Mouse (Mus musculus): ENCODE measurements around the gene Zbtb38. TPM values are rescaled to one million over a fixed set of nuclear protein-coding genes. Genes with fewer than 3 reads are reported as not detected.

Zbtb38 gene
- polyA plus RNA-seq, 1 experiment from 2014 or later: 20.5 TPM

DNA sequence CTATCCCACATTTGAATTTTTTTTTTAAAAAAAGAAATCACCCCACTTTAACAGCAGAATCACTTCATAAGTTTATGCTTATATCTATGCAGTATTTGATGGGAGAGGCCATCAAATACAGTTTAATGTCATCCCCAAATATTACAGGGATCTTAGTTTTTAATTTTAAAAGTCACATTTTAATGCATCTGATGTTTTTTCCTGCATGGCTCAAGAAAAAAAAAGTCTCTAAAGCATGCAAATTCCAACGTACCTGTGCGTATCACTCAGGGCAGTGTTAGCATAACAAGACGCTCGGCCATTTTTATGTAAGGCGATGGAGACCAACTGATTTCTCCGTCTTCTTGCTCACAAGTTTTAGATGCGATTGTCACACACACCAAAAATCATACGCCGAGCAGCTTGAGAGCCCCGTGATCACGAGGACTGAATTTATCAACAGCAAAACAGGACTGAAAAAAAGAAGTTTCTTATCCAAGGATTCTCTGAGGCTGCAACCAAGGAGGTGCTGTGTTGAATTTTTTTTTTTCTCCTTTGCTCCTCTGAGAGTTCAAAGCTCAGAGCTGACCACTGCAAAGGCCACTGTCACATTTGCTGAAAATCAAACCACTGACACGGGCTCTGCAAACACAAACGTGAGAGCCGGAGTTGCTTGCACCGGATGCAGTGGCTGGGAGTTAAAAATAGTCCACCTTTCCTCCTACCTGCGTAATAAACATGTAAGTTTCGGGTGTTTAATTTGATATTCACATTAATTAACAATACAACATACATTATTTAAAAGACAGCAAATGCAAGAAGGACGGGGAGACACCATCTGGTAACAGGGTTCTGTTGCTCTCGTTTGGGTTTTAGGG, 21.4 kb downstream of the Zbtb38 start:
- H3K4me1 ChIP-seq (ENCODE audit: control insufficient read depth, insufficient read depth, low read length): peaks cover 3% of the 10 kb centered on the region; the same call in 1 of the 2 replicates
- ATAC-seq (ENCODE audit: low FRiP score, low TSS enrichment): no peak
- H3K4me2 ChIP-seq (replicated peaks; ENCODE audit: low read depth, low read length): no peak overlapping the region

DNA sequence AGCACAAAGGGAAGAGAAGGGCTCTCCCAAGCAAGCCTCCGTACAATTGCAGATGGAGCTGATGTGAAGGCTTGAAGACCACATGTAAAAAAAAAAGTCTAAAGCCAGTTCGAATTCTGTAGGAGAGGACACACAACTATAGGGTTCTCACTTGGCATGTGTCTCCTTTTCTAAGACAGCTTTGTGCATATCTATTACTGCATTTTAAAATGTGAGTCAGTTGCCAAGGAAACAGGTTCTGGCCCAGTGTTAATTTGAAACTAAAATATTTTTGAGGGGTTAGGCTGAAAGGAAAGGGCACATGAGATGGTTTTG, 22.4 kb downstream of the Zbtb38 start:
- no peak overlapping the region for H3K4me3 ChIP-seq (ENCODE audit: low read length)
- ATAC-seq (ENCODE audit: low FRiP score, low TSS enrichment): no peak
- no peaks in the 10 kb centered on the region for H3K36me3 ChIP-seq (ENCODE audit: control insufficient read depth, insufficient read depth, low read length)
- H3K9me3 ChIP-seq (ENCODE audit: control insufficient read depth, low read length): no peaks in the 10 kb centered on the region
- H3K27me3 ChIP-seq (ENCODE audit: control insufficient read depth, insufficient read depth, low read length): no peaks in the 10 kb centered on the region
- H3K9ac ChIP-seq (ENCODE audit: low read depth, low read length): no peak overlapping the region
- no peak overlapping the region for H3K4me2 ChIP-seq (replicated peaks; ENCODE audit: low read depth, low read length)
- H3K27ac ChIP-seq (ENCODE audit: low read depth, low read length): no peak overlapping the region
- H3K4me1 ChIP-seq (ENCODE audit: control insufficient read depth, insufficient read depth, low read length): peaks cover 3% of the 10 kb centered on the region; the same call in 1 of the 2 replicates
- 88% methylated on average over 2 of the region's 2 CpGs for WGBS

More for the DNA sequence above, 21.4 kb downstream of the Zbtb38 start:
- Histone ChIP-seq H3K4me3 (ENCODE audit: low read length) (no peak overlapping the region), H3K27ac (ENCODE audit: low read depth, low read length) (no peak overlapping the region), H3K9me3 (ENCODE audit: control insufficient read depth, low read length) (no peaks in the 10 kb centered on the region), H3K9ac (ENCODE audit: low read depth, low read length) (no peak overlapping the region), H3K36me3 (ENCODE audit: control insufficient read depth, insufficient read depth, low read length) (no peaks in the 10 kb centered on the region), H3K27me3 (ENCODE audit: control insufficient read depth, insufficient read depth, low read length) (no peaks in the 10 kb centered on the region)
- WGBS: 80% methylated on average over 19 of the region's 19 CpGs

DNA sequence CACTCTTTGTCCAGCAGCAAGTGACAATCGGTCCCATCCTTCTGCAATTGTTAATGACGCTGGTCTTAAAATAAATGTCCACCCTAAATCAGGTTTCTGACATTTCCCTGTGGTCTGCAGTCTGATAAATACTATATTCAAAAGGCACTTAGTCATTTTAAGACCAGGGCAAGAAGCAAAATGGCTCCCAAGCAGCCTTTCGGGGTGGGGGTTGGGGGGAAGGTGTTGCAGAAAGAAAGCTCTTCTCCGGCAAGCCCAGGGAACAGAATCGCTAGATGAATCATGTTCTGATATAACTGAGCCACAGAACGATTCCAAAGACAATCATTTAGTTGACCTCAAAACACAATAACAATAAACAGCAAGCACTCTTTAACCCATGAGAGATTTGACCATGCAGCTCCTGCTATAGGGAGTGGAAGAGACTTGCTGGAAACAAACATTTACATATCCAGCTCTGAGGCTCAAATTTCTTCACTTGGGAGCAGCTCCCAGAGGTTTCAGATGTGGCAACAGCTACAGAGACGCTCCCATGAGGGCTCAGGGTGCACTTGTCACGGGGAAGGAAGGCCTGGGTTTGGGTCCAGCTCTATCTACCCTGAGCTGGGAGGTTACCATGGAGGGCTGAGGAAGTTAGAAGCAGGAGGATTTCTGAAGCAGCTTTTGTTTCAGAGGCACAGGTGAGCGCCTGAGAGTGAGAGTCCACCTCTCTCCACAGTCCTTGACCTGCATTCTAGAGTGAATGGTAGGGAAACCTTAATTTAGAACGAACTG, 22.9 kb downstream of the Zbtb38 start:
- H3K27me3 ChIP-seq (ENCODE audit: control insufficient read depth, insufficient read depth, low read length): no peaks in the 10 kb centered on the region
- no peak overlapping the region for H3K27ac ChIP-seq (ENCODE audit: low read depth, low read length)
- no peak overlapping the region for H3K4me2 ChIP-seq (replicated peaks; ENCODE audit: low read depth, low read length)
- no peak overlapping the region for H3K9ac ChIP-seq (ENCODE audit: low read depth, low read length)
- ATAC-seq (ENCODE audit: low FRiP score, low TSS enrichment): no peak
- H3K9me3 ChIP-seq (ENCODE audit: control insufficient read depth, low read length): no peaks in the 10 kb centered on the region
- H3K4me3 ChIP-seq (ENCODE audit: low read length): no peak overlapping the region
- H3K36me3 ChIP-seq (ENCODE audit: control insufficient read depth, insufficient read depth, low read length): no peaks in the 10 kb centered on the region
- 73% methylated on average over 10 of the region's 10 CpGs for WGBS
- H3K4me1 ChIP-seq (ENCODE audit: control insufficient read depth, insufficient read depth, low read length): peaks cover 3% of the 10 kb centered on the region; the same call in 1 of the 2 replicates

DNA sequence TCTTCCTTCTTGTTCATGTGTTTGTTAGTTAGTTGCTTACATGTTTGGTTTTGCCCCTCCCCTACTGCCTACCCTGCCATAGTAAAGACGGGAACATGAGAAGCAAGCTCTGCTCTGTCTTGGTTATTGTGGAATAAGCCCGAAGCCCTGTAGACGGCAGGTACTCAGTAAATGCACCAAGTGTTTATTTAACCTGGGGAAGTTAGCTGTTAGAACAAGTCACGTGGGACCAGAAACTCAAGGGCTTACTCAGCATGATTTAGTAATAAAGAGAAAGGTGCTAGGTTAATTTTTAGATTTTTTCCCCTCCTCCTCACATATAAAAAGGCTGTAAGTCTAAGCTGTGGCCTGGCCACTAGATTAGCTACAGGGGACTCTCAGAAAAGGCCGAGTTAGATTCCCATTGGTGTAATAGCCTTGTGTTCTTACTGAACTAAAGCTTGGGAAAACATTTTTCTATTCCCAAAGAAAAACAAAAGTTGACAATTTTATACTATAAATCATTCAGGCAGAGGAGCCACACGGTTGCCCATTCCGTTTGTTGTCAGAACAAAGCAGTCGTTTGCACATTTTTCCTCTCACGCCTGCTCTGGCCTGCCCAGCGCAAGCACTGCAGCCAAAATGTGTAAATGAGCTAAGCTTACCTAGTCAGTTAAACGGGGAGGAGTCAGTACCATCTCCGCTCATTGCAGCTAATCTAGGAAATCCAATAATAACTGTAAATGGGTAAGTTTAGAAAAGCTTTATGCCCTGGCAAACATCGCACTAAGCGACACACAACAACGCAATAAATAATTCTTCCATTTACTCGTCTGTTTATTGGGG, 24.1 kb downstream of the Zbtb38 start:
- ATAC-seq (ENCODE audit: low FRiP score, low TSS enrichment): no peak
- Histone ChIP-seq H3K4me3 (ENCODE audit: low read length) (no peak overlapping the region), H3K27ac (ENCODE audit: low read depth, low read length) (no peak overlapping the region; the same call in 1 of the 2 replicates), H3K4me1 (ENCODE audit: control insufficient read depth, insufficient read depth, low read length) (peaks cover 3% of the 10 kb centered on the region; the same call in 1 of the 2 replicates), H3K9me3 (ENCODE audit: control insufficient read depth, low read length) (no peaks in the 10 kb centered on the region), H3K27me3 (ENCODE audit: control insufficient read depth, insufficient read depth, low read length) (no peaks in the 10 kb centered on the region), H3K36me3 (ENCODE audit: control insufficient read depth, insufficient read depth, low read length) (no peaks in the 10 kb centered on the region), H3K4me2 (replicated peaks; ENCODE audit: low read depth, low read length) (no peak overlapping the region), H3K9ac (ENCODE audit: low read depth, low read length) (no peak overlapping the region)
- 43% methylated on average over 16 of the region's 16 CpGs for WGBS

DNA sequence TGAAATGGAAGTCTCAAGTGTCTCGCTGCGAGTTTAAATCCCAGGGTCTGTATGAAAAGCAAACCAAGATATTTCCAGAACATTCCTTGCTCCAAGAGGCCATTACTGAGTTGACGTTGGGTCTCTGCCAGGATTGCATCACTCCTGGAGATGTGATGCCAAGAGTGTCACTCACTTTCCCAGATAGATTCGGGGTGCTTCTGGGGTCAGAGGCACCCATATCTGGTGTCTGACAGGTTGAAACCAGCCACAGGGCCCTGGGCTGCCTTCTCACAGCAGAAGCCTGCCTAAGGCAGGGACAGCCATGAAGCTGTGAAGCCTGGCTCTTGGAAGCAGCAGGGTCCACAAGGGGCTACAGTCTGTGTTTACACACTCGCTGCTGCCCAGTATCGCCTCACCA, 24.9 kb downstream of the Zbtb38 start:
- ATAC-seq (ENCODE audit: low FRiP score, low TSS enrichment): peak; percentile 13; the same call in 1 of the 2 replicates
- no peaks in the 10 kb centered on the region for H3K9me3 ChIP-seq (ENCODE audit: control insufficient read depth, low read length)
- H3K36me3 ChIP-seq (ENCODE audit: control insufficient read depth, insufficient read depth, low read length): no peaks in the 10 kb centered on the region
- H3K4me3 ChIP-seq (ENCODE audit: low read length): no peak overlapping the region
- no peak overlapping the region for H3K4me2 ChIP-seq (replicated peaks; ENCODE audit: low read depth, low read length)
- peaks cover 3% of the 10 kb centered on the region; the same call in 1 of the 2 replicates for H3K4me1 ChIP-seq (ENCODE audit: control insufficient read depth, insufficient read depth, low read length)
- H3K27me3 ChIP-seq (ENCODE audit: control insufficient read depth, insufficient read depth, low read length): no peaks in the 10 kb centered on the region
- no peak overlapping the region for H3K9ac ChIP-seq (ENCODE audit: low read depth, low read length)
- WGBS: 79% methylated on average over 6 of the region's 6 CpGs
- no peak overlapping the region; the same call in 1 of the 2 replicates for H3K27ac ChIP-seq (ENCODE audit: low read depth, low read length)

DNA sequence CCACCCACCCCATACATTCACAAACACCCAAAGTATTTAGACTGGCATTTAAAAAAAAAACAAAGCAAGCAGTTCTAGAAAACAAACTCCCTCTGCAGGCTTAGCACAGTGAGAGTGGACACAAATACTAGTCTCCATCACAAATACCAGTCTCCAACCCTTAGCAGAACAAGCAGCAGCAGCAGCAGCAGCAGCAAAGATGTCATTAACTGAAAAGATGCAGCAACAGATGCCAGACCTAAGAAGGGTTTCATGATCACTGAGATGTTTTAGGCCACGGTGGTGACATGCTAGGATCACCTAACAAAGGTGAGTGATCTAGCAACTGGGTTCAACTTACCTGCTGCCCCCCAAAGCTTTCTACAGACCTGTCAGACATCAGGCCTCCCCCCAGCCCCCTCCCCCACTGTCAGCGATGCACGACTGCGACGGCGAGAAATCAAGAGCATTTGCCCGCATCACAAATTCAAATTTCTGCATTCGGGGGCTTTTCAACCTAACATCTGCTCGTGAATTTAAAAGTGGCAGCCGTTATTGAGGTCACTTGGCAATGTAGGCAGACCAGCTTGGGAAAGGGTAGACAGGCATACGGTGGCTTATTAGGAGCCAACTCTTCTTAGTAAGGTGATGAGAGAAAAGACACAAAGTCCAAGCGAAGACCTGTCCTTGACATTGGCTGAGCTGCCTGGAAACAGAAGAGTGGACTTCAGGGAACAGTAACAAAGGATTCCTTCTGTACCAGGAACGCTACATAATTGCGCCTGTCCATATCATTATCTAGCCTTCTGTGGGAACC, 26.1 kb downstream of the Zbtb38 start:
- Histone ChIP-seq H3K9ac (ENCODE audit: low read depth, low read length) (no peak overlapping the region), H3K4me3 (ENCODE audit: low read length) (no peak overlapping the region), H3K4me2 (replicated peaks; ENCODE audit: low read depth, low read length) (no peak overlapping the region), H3K4me1 (ENCODE audit: control insufficient read depth, insufficient read depth, low read length) (peaks cover 3% of the 10 kb centered on the region; the same call in 1 of the 2 replicates), H3K27ac (ENCODE audit: low read depth, low read length) (no peak overlapping the region), H3K9me3 (ENCODE audit: control insufficient read depth, low read length) (no peaks in the 10 kb centered on the region), H3K27me3 (ENCODE audit: control insufficient read depth, insufficient read depth, low read length) (no peaks in the 10 kb centered on the region), H3K36me3 (ENCODE audit: control insufficient read depth, insufficient read depth, low read length) (no peaks in the 10 kb centered on the region)
- ATAC-seq (ENCODE audit: low FRiP score, low TSS enrichment): no peak
- WGBS: 76% methylated on average over 14 of the region's 14 CpGs

DNA sequence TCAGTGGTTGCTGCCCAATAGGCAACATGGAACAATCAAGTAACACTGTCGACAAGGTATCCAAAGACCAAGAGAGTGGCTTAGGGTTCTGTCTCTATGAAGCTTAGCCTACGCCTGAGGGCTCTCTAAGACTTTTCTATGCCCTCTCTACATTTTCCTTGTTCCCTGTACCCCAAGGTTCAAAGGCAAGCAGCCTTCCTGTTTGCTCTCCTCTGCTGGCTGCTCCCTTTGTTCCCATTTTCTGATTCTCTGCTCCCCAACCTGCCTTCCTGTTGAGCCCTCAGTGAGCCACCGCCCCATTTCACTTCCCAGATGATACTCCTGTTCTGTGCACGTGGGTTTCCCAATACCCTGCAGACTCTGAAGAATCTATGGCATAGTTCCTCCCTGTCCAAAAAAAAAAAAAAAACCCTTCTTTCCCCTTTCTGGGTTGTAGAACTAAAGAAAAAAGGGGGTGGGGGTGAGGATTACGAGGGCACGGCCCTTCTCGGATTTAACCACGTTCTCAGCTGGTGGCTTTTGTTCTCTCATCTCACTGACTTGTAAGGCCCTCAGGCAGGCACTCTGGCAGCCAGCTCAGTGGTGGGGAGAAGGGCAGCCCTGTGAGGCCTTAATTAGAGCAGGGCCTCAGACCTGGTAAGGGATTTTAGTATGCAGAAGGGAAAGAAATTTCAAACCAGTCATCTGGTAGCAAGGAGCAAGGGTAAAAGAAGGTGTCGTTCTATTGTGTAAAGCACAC, 26.9 kb downstream of the Zbtb38 start:
- no peak overlapping the region for H3K9ac ChIP-seq (ENCODE audit: low read depth, low read length)
- no peaks in the 10 kb centered on the region for H3K27me3 ChIP-seq (ENCODE audit: control insufficient read depth, insufficient read depth, low read length)
- H3K4me3 ChIP-seq (ENCODE audit: low read length): no peak overlapping the region
- no peak for ATAC-seq (ENCODE audit: low FRiP score, low TSS enrichment)
- no peak overlapping the region for H3K27ac ChIP-seq (ENCODE audit: low read depth, low read length)
- WGBS: 41% methylated on average over 9 of the region's 9 CpGs
- H3K4me1 ChIP-seq (ENCODE audit: control insufficient read depth, insufficient read depth, low read length): peaks cover 3% of the 10 kb centered on the region; the same call in 1 of the 2 replicates
- no peak overlapping the region for H3K4me2 ChIP-seq (replicated peaks; ENCODE audit: low read depth, low read length)
- H3K36me3 ChIP-seq (ENCODE audit: control insufficient read depth, insufficient read depth, low read length): no peaks in the 10 kb centered on the region
- H3K9me3 ChIP-seq (ENCODE audit: control insufficient read depth, low read length): no peaks in the 10 kb centered on the region

DNA sequence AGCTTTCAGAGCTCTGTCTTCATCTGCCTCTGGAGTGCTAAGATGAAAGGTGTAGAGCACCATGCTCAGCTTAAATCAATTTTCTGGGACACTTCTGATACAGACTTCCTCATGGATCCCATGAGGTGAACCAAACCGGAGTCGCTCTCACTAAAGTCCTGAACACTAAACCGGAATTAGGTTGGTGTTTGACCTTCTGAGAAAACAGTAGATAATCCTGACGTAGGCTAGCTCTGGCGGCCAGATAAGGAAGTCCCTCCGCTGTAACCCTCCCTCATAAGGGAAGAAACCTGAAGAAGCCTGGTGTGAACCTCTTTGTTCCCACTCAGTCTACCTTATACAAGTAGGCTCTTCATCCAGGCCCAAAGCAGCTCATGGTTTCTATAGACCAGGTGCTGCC, 29.0 kb downstream of the Zbtb38 start:
- Histone ChIP-seq H3K27me3 (ENCODE audit: control insufficient read depth, insufficient read depth, low read length) (no peaks in the 10 kb centered on the region), H3K4me3 (ENCODE audit: low read length) (no peak overlapping the region), H3K27ac (ENCODE audit: low read depth, low read length) (no peak overlapping the region), H3K4me2 (replicated peaks; ENCODE audit: low read depth, low read length) (no peak overlapping the region), H3K9me3 (ENCODE audit: control insufficient read depth, low read length) (no peaks in the 10 kb centered on the region), H3K36me3 (ENCODE audit: control insufficient read depth, insufficient read depth, low read length) (no peaks in the 10 kb centered on the region), H3K9ac (ENCODE audit: low read depth, low read length) (no peak overlapping the region), H3K4me1 (ENCODE audit: control insufficient read depth, insufficient read depth, low read length) (peaks cover 6% of the 10 kb centered on the region; the same call in 1 of the 2 replicates)
- 90% methylated on average over 6 of the region's 6 CpGs for WGBS
- ATAC-seq (ENCODE audit: low FRiP score, low TSS enrichment): no peak
